Comparison of ENCODE assay signal across 23 mouse cellular contexts in genomic region chr3:18988662-18989061, GRCm38 (mm10).
DNase-seq lines count a peak whose midpoint lies in the region; ATAC-seq and TF ChIP-seq lines count a peak whose summit lies in the region.
"Had no signal": no experiment of that assay in that cellular context is flagged by ENCODE, and none has a peak within 500 bp of the region (broad histone marks: within the 10 kb centered on the region; RNA-seq: fewer than 3 reads in every experiment).

No protein-coding gene starts in this region.

- ATAC-seq in cerebellum, adult (ENCODE audit: insufficient number of reproducible peaks, low FRiP score, low TSS enrichment): no peak
- ATAC-seq in kidney, embryonic 15.5 days (replicated peaks; ENCODE audit: low FRiP score): no peak
- ATAC-seq in midbrain, postnatal 0 days (ENCODE audit: low FRiP score): 0 out of 2 replicates have a peak, but pooled peaks have one; percentile 51
- no peak for ATAC-seq in midbrain, embryonic 15.5 days (replicated peaks)
- ATAC-seq: forebrain, postnatal 0 days; intestine, embryonic 16.5 days; Patski had no signal

- no peak overlapping the region for H3K9ac ChIP-seq in kidney, embryonic 15.5 days
- no peak overlapping the region for H3K9ac ChIP-seq in midbrain, postnatal 0 days (replicated peaks; ENCODE audit: low read length, poor library complexity, severe bottlenecking)
- no peak overlapping the region for H3K9ac ChIP-seq in midbrain, embryonic 15.5 days
- H3K9ac ChIP-seq: embryonic facial prominence, embryonic 15.5 days; forebrain, embryonic 12.5 days; forebrain, postnatal 0 days; heart, embryonic 13.5 days; limb, embryonic 12.5 days; lung, embryonic 15.5 days had no signal

- H3K4me2 ChIP-seq in kidney, embryonic 15.5 days: no peak overlapping the region
- H3K4me2 ChIP-seq in midbrain, postnatal 0 days (ENCODE audit: low read depth, low read length, poor library complexity, severe bottlenecking): no peak overlapping the region
- H3K4me2 ChIP-seq in midbrain, embryonic 15.5 days: no peak overlapping the region
- H3K4me2 ChIP-seq: embryonic facial prominence, embryonic 15.5 days; forebrain, embryonic 12.5 days; heart, embryonic 13.5 days; limb, embryonic 12.5 days; liver, embryonic 11.5 days; lung, embryonic 15.5 days; midbrain, embryonic 11.5 days had no signal

- no peaks in the 10 kb centered on the region for H3K27me3 ChIP-seq in kidney, adult 2 months (replicated peaks; ENCODE audit: control insufficient read depth, insufficient read depth, low read length)
- no peaks in the 10 kb centered on the region for H3K27me3 ChIP-seq in kidney, embryonic 15.5 days
- H3K27me3 ChIP-seq in midbrain, postnatal 0 days (ENCODE audit: insufficient read depth, low read length): no peaks in the 10 kb centered on the region
- no peaks in the 10 kb centered on the region for H3K27me3 ChIP-seq in midbrain, embryonic 15.5 days (replicated peaks)
- H3K27me3 ChIP-seq: embryonic facial prominence, embryonic 15.5 days; forebrain, embryonic 12.5 days; heart, embryonic 13.5 days; limb, embryonic 12.5 days; lung, embryonic 15.5 days had no signal

- TF ChIP-seq POLR2A in kidney, adult 2 months (IDR thresholded peaks at IDR 0.05; ENCODE audit: low read depth, low read length): no peak

- WGBS in kidney, adult 2 months: 57% methylated on average over 3 of the region's 3 CpGs
- WGBS in kidney, embryonic 15.5 days: 88% methylated on average over 3 of the region's 3 CpGs
- WGBS in midbrain, postnatal 0 days: 80% methylated on average over 3 of the region's 3 CpGs
- WGBS in midbrain, embryonic 15.5 days: 81% methylated on average over 3 of the region's 3 CpGs

- H3K4me3 ChIP-seq in kidney, adult 2 months (ENCODE audit: insufficient read depth, low read depth, low read length): no peak overlapping the region
- no peak overlapping the region for H3K4me3 ChIP-seq in kidney, embryonic 15.5 days (replicated peaks)
- H3K4me3 ChIP-seq in midbrain, postnatal 0 days (ENCODE audit: low read depth, low read length): no peak overlapping the region
- H3K4me3 ChIP-seq in midbrain, embryonic 15.5 days: no peak overlapping the region
- H3K4me3 ChIP-seq: embryonic facial prominence, embryonic 10.5 days; embryonic facial prominence, embryonic 15.5 days; forebrain, embryonic 12.5 days; heart, embryonic 13.5 days; limb, embryonic 12.5 days; lung, embryonic 15.5 days had no signal

- no peaks in the 10 kb centered on the region for H3K9me3 ChIP-seq in kidney, embryonic 15.5 days (replicated peaks)
- H3K9me3 ChIP-seq in midbrain, postnatal 0 days (ENCODE audit: low read length): no peaks in the 10 kb centered on the region
- no peaks in the 10 kb centered on the region for H3K9me3 ChIP-seq in midbrain, embryonic 15.5 days
- H3K9me3 ChIP-seq: embryonic facial prominence, embryonic 10.5 days; embryonic facial prominence, embryonic 15.5 days; forebrain, embryonic 12.5 days; heart, embryonic 13.5 days; limb, embryonic 12.5 days; lung, embryonic 15.5 days had no signal

- peak; percentile 13 to 14 for DNase-seq in cerebellum, adult 18-20 months
- peak; percentile 26 for DNase-seq in kidney, adult 2 months
- peak; percentile 56 for DNase-seq in midbrain, postnatal 0 days (ENCODE audit: low spot score)
- no peak for DNase-seq in ovary, postnatal 14 days (ENCODE audit: low spot score)
- DNase-seq: adrenal gland, postnatal 25 days; forebrain, postnatal 0 days; heart, postnatal 10 days; layer of hippocampus, postnatal 36 days; right cerebral cortex, postnatal 14 days; thymus, postnatal 4 days had no signal

- H3K27ac ChIP-seq in kidney, adult 2 months (ENCODE audit: insufficient read depth, low read depth, low read length): peak overlapping the region; percentile 68; the same call in 1 of the 2 replicates
- no peak overlapping the region for H3K27ac ChIP-seq in kidney, embryonic 15.5 days
- no peak overlapping the region for H3K27ac ChIP-seq in midbrain, postnatal 0 days (ENCODE audit: low read depth, low read length)
- H3K27ac ChIP-seq in midbrain, embryonic 15.5 days: no peak overlapping the region
- H3K27ac ChIP-seq: embryonic facial prominence, embryonic 10.5 days; embryonic facial prominence, embryonic 15.5 days; forebrain, embryonic 12.5 days; heart, embryonic 13.5 days; limb, embryonic 12.5 days; lung, embryonic 15.5 days had no signal

- no peak for TF ChIP-seq CTCF in kidney, adult 2 months (conservative IDR thresholded peaks at IDR 0.05; ENCODE audit: insufficient read depth, insufficient read length, low read depth, low read length)
- TF ChIP-seq CTCF in midbrain, postnatal 0 days (IDR thresholded peaks at IDR 0.05): no peak

- H3K36me3 ChIP-seq in kidney, adult 2 months (ENCODE audit: control insufficient read depth, insufficient read depth, low read length): no peaks in the 10 kb centered on the region
- no peaks in the 10 kb centered on the region for H3K36me3 ChIP-seq in kidney, embryonic 15.5 days
- no peaks in the 10 kb centered on the region for H3K36me3 ChIP-seq in midbrain, postnatal 0 days (ENCODE audit: insufficient read depth, low read length)
- H3K36me3 ChIP-seq in midbrain, embryonic 15.5 days (replicated peaks): no peaks in the 10 kb centered on the region
- H3K36me3 ChIP-seq: embryonic facial prominence, embryonic 10.5 days; embryonic facial prominence, embryonic 15.5 days; forebrain, embryonic 12.5 days; heart, embryonic 13.5 days; limb, embryonic 12.5 days; lung, embryonic 15.5 days had no signal

- no peaks in the 10 kb centered on the region for H3K4me1 ChIP-seq in kidney, adult 2 months (ENCODE audit: control insufficient read depth, insufficient read depth, low read length)
- H3K4me1 ChIP-seq in kidney, embryonic 15.5 days: no peaks in the 10 kb centered on the region
- H3K4me1 ChIP-seq in midbrain, postnatal 0 days (ENCODE audit: insufficient read depth, low read length): no peaks in the 10 kb centered on the region
- H3K4me1 ChIP-seq in midbrain, embryonic 15.5 days: no peaks in the 10 kb centered on the region
- H3K4me1 ChIP-seq: embryonic facial prominence, embryonic 10.5 days; embryonic facial prominence, embryonic 15.5 days; forebrain, embryonic 12.5 days; heart, embryonic 13.5 days; limb, embryonic 12.5 days; lung, embryonic 15.5 days had no signal
